In the genomic region with DNA sequence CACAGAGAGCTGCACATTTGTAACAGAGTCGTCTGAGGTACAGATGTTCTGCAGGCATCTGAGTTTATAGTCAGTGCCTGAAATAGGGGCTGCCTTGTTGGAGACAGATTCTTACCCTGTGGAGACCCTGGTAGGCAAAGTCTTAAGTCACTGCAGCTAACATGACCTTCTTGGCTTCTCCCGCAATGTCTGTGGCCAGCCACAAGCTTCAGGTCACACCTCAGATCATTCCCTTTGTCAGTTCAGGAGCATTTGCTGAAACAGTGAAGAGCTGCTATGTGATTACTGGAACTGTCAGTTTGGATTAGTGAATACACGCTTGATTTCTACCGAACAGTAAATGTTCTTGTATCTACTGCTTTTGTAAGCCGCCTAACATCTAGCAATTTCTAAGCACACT, we compare ENCODE assay signal across 30 mouse cellular contexts. TPM values are rescaled to one million over a fixed set of nuclear protein-coding genes. Genes with fewer than 3 reads are reported as not detected.
DNase-seq lines count a peak whose midpoint lies in the region; ATAC-seq and TF ChIP-seq lines count a peak whose summit lies in the region.
"Had no signal": no experiment of that assay in that cellular context is flagged by ENCODE, and none has a peak within 500 bp of the region (broad histone marks: within the 10 kb centered on the region; RNA-seq: fewer than 3 reads in every experiment).

No protein-coding gene starts in this region.

- H3K27me3 ChIP-seq in hindbrain, embryonic 12.5 days = no peaks in the 10 kb centered on the region
- no peaks in the 10 kb centered on the region for H3K27me3 ChIP-seq in hindbrain, embryonic 14.5 days (ENCODE audit: control insufficient read depth, insufficient read depth, low read length)
- H3K27me3 ChIP-seq in midbrain, postnatal 0 days (ENCODE audit: insufficient read depth, low read length) = no peaks in the 10 kb centered on the region
- H3K27me3 ChIP-seq: embryonic facial prominence, embryonic 15.5 days; heart, embryonic 12.5 days; hindbrain, embryonic 13.5 days; limb, embryonic 15.5 days; liver, embryonic 15.5 days; lung, embryonic 15.5 days; megakaryocyte, embryonic 14.5 days had no signal

- intact Hi-C loops in heart, postnatal 14 days (cut with DNase I) = no loop called here

- H3K4me3 ChIP-seq in hindbrain, embryonic 12.5 days = no peak overlapping the region
- H3K4me3 ChIP-seq in hindbrain, embryonic 14.5 days (replicated peaks; ENCODE audit: low read length) = no peak overlapping the region
- no peak overlapping the region for H3K4me3 ChIP-seq in midbrain, postnatal 0 days (ENCODE audit: low read depth, low read length)
- H3K4me3 ChIP-seq: embryonic facial prominence, embryonic 15.5 days; heart, embryonic 12.5 days; hindbrain, embryonic 13.5 days; limb, embryonic 15.5 days; liver, embryonic 15.5 days; lung, embryonic 15.5 days; megakaryocyte, embryonic 14.5 days had no signal

- H3K27ac ChIP-seq in hindbrain, embryonic 12.5 days = no peak overlapping the region
- no peak overlapping the region for H3K27ac ChIP-seq in hindbrain, embryonic 14.5 days
- no peak overlapping the region for H3K27ac ChIP-seq in midbrain, postnatal 0 days (ENCODE audit: low read depth, low read length)
- H3K27ac ChIP-seq: embryonic facial prominence, embryonic 15.5 days; hindbrain, embryonic 13.5 days; kidney, postnatal 0 days; limb, embryonic 15.5 days; liver, embryonic 15.5 days; lung, embryonic 15.5 days had no signal

- no peaks in the 10 kb centered on the region for H3K4me1 ChIP-seq in hindbrain, embryonic 12.5 days
- no peaks in the 10 kb centered on the region for H3K4me1 ChIP-seq in hindbrain, embryonic 14.5 days (replicated peaks; ENCODE audit: control insufficient read depth, insufficient read depth, low read length)
- H3K4me1 ChIP-seq in midbrain, postnatal 0 days (ENCODE audit: insufficient read depth, low read length) = no peaks in the 10 kb centered on the region
- H3K4me1 ChIP-seq: embryonic facial prominence, embryonic 15.5 days; heart, embryonic 12.5 days; hindbrain, embryonic 13.5 days; limb, embryonic 15.5 days; liver, embryonic 15.5 days; lung, embryonic 15.5 days; megakaryocyte, embryonic 14.5 days had no signal

- H3K9me3 ChIP-seq in hindbrain, embryonic 12.5 days (replicated peaks) = no peaks in the 10 kb centered on the region
- H3K9me3 ChIP-seq in hindbrain, embryonic 14.5 days (ENCODE audit: control insufficient read depth, low read length) = no peaks in the 10 kb centered on the region
- H3K9me3 ChIP-seq in midbrain, postnatal 0 days (ENCODE audit: low read length) = no peaks in the 10 kb centered on the region
- H3K9me3 ChIP-seq: embryonic facial prominence, embryonic 15.5 days; heart, embryonic 12.5 days; hindbrain, embryonic 13.5 days; limb, embryonic 15.5 days; liver, embryonic 15.5 days; lung, embryonic 15.5 days; megakaryocyte, embryonic 14.5 days had no signal

- WGBS in hindbrain, embryonic 12.5 days = 76% methylated on average over 5 of the region's 5 CpGs
- WGBS in hindbrain, embryonic 14.5 days = 61% methylated on average over 5 of the region's 5 CpGs
- 28% methylated on average over 5 of the region's 5 CpGs for WGBS in midbrain, postnatal 0 days

- no peak for TF ChIP-seq CTCF in midbrain, postnatal 0 days (IDR thresholded peaks at IDR 0.05)

- H3K4me2 ChIP-seq in hindbrain, embryonic 12.5 days (replicated peaks) = no peak overlapping the region
- no peak overlapping the region for H3K4me2 ChIP-seq in hindbrain, embryonic 14.5 days (replicated peaks)
- no peak overlapping the region for H3K4me2 ChIP-seq in midbrain, postnatal 0 days (ENCODE audit: low read depth, low read length, poor library complexity, severe bottlenecking)
- H3K4me2 ChIP-seq: embryonic facial prominence, embryonic 15.5 days; heart, embryonic 12.5 days; hindbrain, embryonic 13.5 days; limb, embryonic 15.5 days; liver, embryonic 15.5 days; lung, embryonic 15.5 days had no signal

- no peaks in the 10 kb centered on the region for H3K36me3 ChIP-seq in hindbrain, embryonic 12.5 days
- no peaks in the 10 kb centered on the region for H3K36me3 ChIP-seq in hindbrain, embryonic 14.5 days (replicated peaks; ENCODE audit: control insufficient read depth, insufficient read depth)
- H3K36me3 ChIP-seq in midbrain, postnatal 0 days (ENCODE audit: insufficient read depth, low read length) = no peaks in the 10 kb centered on the region
- H3K36me3 ChIP-seq: embryonic facial prominence, embryonic 15.5 days; heart, embryonic 12.5 days; hindbrain, embryonic 13.5 days; limb, embryonic 15.5 days; liver, embryonic 15.5 days; lung, embryonic 15.5 days had no signal

- H3K9ac ChIP-seq in hindbrain, embryonic 12.5 days = no peak overlapping the region
- H3K9ac ChIP-seq in hindbrain, embryonic 14.5 days = no peak overlapping the region
- no peak overlapping the region for H3K9ac ChIP-seq in midbrain, postnatal 0 days (replicated peaks; ENCODE audit: low read length, poor library complexity, severe bottlenecking)
- H3K9ac ChIP-seq: embryonic facial prominence, embryonic 15.5 days; heart, embryonic 12.5 days; hindbrain, embryonic 13.5 days; limb, embryonic 15.5 days; liver, embryonic 15.5 days; lung, embryonic 15.5 days had no signal

- ATAC-seq in hindbrain, embryonic 12.5 days (ENCODE audit: low FRiP score) = peak; percentile 47; the same call in 1 of the 2 replicates
- no peak for ATAC-seq in hindbrain, embryonic 14.5 days (ENCODE audit: low FRiP score)
- no peak; the same call in 1 of the 2 replicates for ATAC-seq in midbrain, postnatal 0 days (ENCODE audit: low FRiP score)
- ATAC-seq: Patski had no signal

- DNase-seq in cerebellum, postnatal 14 days = peak; percentile 23 to 34
- no peak for DNase-seq in cerebellum, adult 11-12 months
- DNase-seq in hindbrain, embryonic 14.5 days (ENCODE audit: low spot score) = no peak
- peak; percentile 57 for DNase-seq in brain, adult 2 months (ENCODE audit: low read depth, low spot score)
- DNase-seq in midbrain, postnatal 0 days (ENCODE audit: low spot score) = peak; percentile 66
- DNase-seq in heart, postnatal 14 days = no peak
- no peak for DNase-seq in adrenal gland, postnatal 4 days (ENCODE audit: low spot score in 2 of 2)
- DNase-seq: adrenal gland, postnatal 36 days; cerebellum, adult 8-10 months; embryo, embryonic 11 days; gastrocnemius, postnatal 14 days; heart, adult 11 months; heart, postnatal 10 days; kidney, adult 2 months; layer of hippocampus, adult 9-11 months; lung, postnatal 36 days; right cerebral cortex, adult 18-20 months; right cerebral cortex, postnatal 4 days; thymus, adult 2 months; thymus, postnatal 4 days had no signal

RNA-seq across cellular contexts. Expression of gene Tram1l1, which starts 53.8 kb away (rescaled TPM):
- 34.5 and 35.9 TPM in 2 replicates for polyA plus RNA-seq in hindbrain, embryonic 12.5 days (2016; fragmentation: Nextera tagmentation; extraction: Ambion mirVana)
- polyA plus RNA-seq in hindbrain, embryonic 14.5 days (2014; fragmentation: Nextera tagmentation; extraction: Ambion mirVana) = 52.5 and 55.6 TPM in 2 replicates
- total RNA-seq in midbrain, postnatal 0 days (2014; rRNA removed) = 20.1 and 28.5 TPM in 2 replicates
- polyA plus RNA-seq in midbrain, postnatal 0 days (2015; fragmentation: Nextera tagmentation; extraction: Ambion mirVana) = 47.3 and 48.6 TPM in 2 replicates
- under 1 TPM; 0.22 to 0.24 TPM for total RNA-seq in heart, postnatal 14 days (2021)
- total RNA-seq in adrenal gland, postnatal 4 days (2021) = 1 to 10 TPM; 5.3 TPM
- polyA plus RNA-seq: Patski had no signal

Comparison
In these comparisons a context has a peak if more than half of its experiments do, and no peak if none do; other contexts are left out.
1. DNase-seq: peak in cerebellum, postnatal 14 days (2 of 2), brain, adult 2 months (single experiment) and midbrain, postnatal 0 days (single experiment); none in cerebellum, adult 11-12 months (single experiment), hindbrain, embryonic 14.5 days (single experiment), heart, postnatal 14 days (0 of 2) and adrenal gland, postnatal 4 days (0 of 2).
2. RNA of gene Tram1l1, which starts 53.8 kb away (total RNA-seq): 20.1 to 28.5 TPM in midbrain, postnatal 0 days and 5.3 TPM in adrenal gland, postnatal 4 days; 0.22 to 0.24 TPM in heart, postnatal 14 days; every median in the first group is over 4 times any median in the second.